Mouse (Mus musculus) erythroblast, adult 5-6 weeks (primary cell): ENCODE data around the gene Gm10799. TPM values are rescaled to one million over a fixed set of nuclear protein-coding genes. Genes with fewer than 3 reads are reported as not detected.
"Not testable (repeated sequence)": the region's sequence is repeated elsewhere in the genome, so short reads cannot be mapped to it uniquely, and the experiment has no call there.

Experiments used
- ATAC-seq: replicated peaks from 2 replicates; pipeline ENCODE4 v1.8.0; 2016; ENCODE audit warnings: moderate number of reproducible peaks, mild to moderate bottlenecking, moderate TSS enrichment, inconsistent platforms; ENCODE audit not compliant: poor library complexity, low FRiP score, severe bottlenecking
- total RNA-seq, 2 experiments: library from RNA; stranded (forward) in 1 of 2; stranded (reverse) in 1 of 2; fragments of 150-400 nt in 1 of 2; fragments of 200-764, 138-1000 nt in 1 of 2; gene quantifications; 2 replicates each; pipeline versions ENCODE4 v1.2.3 to v1.2.4; 2015 to 2017; ENCODE audit warnings: low replicate concordance in 2 of 2

The Gm10799 gene
- total RNA-seq, 2 experiments from 2014 or later = not detected

- ATAC-seq = not testable (repeated sequence)
These were observed 13.2 kb upstream of the Gm10799 start for GRCm38 (mm10) chr2:104081436-104082050.

- peak; percentile 91 for ATAC-seq
These were observed 9.9 kb upstream of the Gm10799 start for GRCm38 (mm10) chr2:104078285-104078684.

GRCm38 (mm10) chr2:104069704-104070185 is 1.4 kb upstream of the Gm10799 start, which contains the start of gene Cd59b:
TSS of gene Cd59b (plus strand) at chr2:104069849.
- ATAC-seq = peak; percentile 98

GRCm38 (mm10) chr2:104065526-104065925 is 2.8 kb downstream of the Gm10799 start, which contains the start of gene Gm10912:
TSS of gene Gm10912 (plus strand) at chr2:104065826.
- not testable (repeated sequence) for ATAC-seq

GRCm38 (mm10) chr2:104064152-104064551 is 4.2 kb downstream of the Gm10799 start:
- no peak for ATAC-seq

- ATAC-seq = no peak
These were observed 5.7 kb downstream of the Gm10799 start for GRCm38 (mm10) chr2:104062665-104063064.

GRCm38 (mm10) chr2:104060996-104061395 is 7.4 kb downstream of the Gm10799 start:
- ATAC-seq = no peak

- no peak for ATAC-seq
These were observed 8.6 kb downstream of the Gm10799 start for GRCm38 (mm10) chr2:104059786-104060185.

GRCm38 (mm10) chr2:104058954-104059353 is 9.4 kb downstream of the Gm10799 start:
- ATAC-seq = peak; percentile 54; the same call in 1 of the 2 replicates

GRCm38 (mm10) chr2:104058381-104058780 is 10.0 kb downstream of the Gm10799 start:
- ATAC-seq = no peak

GRCm38 (mm10) chr2:104044479-104045080 is 23.8 kb downstream of the Gm10799 start:
- ATAC-seq = no peak

GRCm38 (mm10) chr2:104043624-104044478 is 24.5 kb downstream of the Gm10799 start:
- no peak for ATAC-seq

- ATAC-seq = no peak
These were observed 25.6 kb downstream of the Gm10799 start for GRCm38 (mm10) chr2:104042766-104043165.

- ATAC-seq = no peak
These were observed 26.7 kb downstream of the Gm10799 start for GRCm38 (mm10) chr2:104041632-104042031.

GRCm38 (mm10) chr2:104038236-104038635 is 30.1 kb downstream of the Gm10799 start:
- no peak for ATAC-seq

GRCm38 (mm10) chr2:104036316-104036715 is 32.0 kb downstream of the Gm10799 start:
- no peak for ATAC-seq

- ATAC-seq = no peak
These were observed 32.8 kb downstream of the Gm10799 start for GRCm38 (mm10) chr2:104035595-104035994.

- ATAC-seq = peak; percentile 86
These were observed 33.4 kb downstream of the Gm10799 start for GRCm38 (mm10) chr2:104034832-104035472.

GRCm38 (mm10) chr2:104032056-104032455 is 36.3 kb downstream of the Gm10799 start:
- ATAC-seq = no peak

- no peak for ATAC-seq
These were observed 38.0 kb downstream of the Gm10799 start for GRCm38 (mm10) chr2:104030381-104030780.
